Mouse (Mus musculus) left cerebral cortex, adult 18-20 months (tissue): ENCODE data around the gene Eif3g. TPM values are rescaled to one million over a fixed set of nuclear protein-coding genes. Genes with fewer than 3 reads are reported as not detected.

Experiments
- DNase-seq, 2 experiments: peaks; one replicate each; pipeline ENCODE4 v3.0.0; 2021 to 2022; ENCODE audit warnings: low spot score in 2 of 2, mixed read lengths in 1 of 2
- long read RNA-seq, 2 experiments: library from polyadenylated mRNA; stranded (forward); transcript quantifications; one replicate each; pipeline ENCODE4 v2.0.0; 2021
- total RNA-seq, 2 experiments: library from RNA; stranded (reverse); gene quantifications; 2 replicates each; pipeline ENCODE4 v1.2.3; 2021

Gene Eif3g
- total RNA-seq = 100 to 1,000 TPM; 133 to 134 TPM
- long read RNA-seq, experiment 1, transcript Eif3g-201 (11 exons, 1,101 nt) = major isoform, 102 of 123 reads
- long read RNA-seq, experiment 1, partial matches to known transcripts = 11 of 123 reads
- long read RNA-seq, experiment 1, other reads (novel, unspliced or antisense) = 10 of 123 reads
- long read RNA-seq, experiment 2, transcript Eif3g-201 (11 exons, 1,101 nt) = major isoform, 97 of 109 reads
- long read RNA-seq, experiment 2, partial matches to known transcripts = 9 of 109 reads
- long read RNA-seq, experiment 2, other reads (novel, unspliced or antisense) = 3 of 109 reads

GRCm38 (mm10) chr9:20898511-20899073, at the start of gene Eif3g:
Eif3g (minus strand) TSS chr9:20898623.
- peak; percentile 85 for DNase-seq

GRCm38 (mm10) chr9:20946066-20946880, 47.9 kb upstream of the Eif3g start:
- no peak for DNase-seq

- DNase-seq = no peak
Measured at GRCm38 (mm10) chr9:20944697-20945370, 46.4 kb upstream of the Eif3g start.

- no peak for DNase-seq
Measured at GRCm38 (mm10) chr9:20943911-20944310, 45.5 kb upstream of the Eif3g start.

- no peak for DNase-seq
Measured at GRCm38 (mm10) chr9:20943396-20943795, 45.0 kb upstream of the Eif3g start.

- DNase-seq = no peak
Measured at GRCm38 (mm10) chr9:20923258-20923657, 24.8 kb upstream of the Eif3g start.

GRCm38 (mm10) chr9:20916160-20916559, 17.7 kb upstream of the Eif3g start:
- no peak for DNase-seq

- peak; percentile 55 to 59 for DNase-seq
Measured at GRCm38 (mm10) chr9:20909948-20910347, 11.5 kb upstream of the Eif3g start.

GRCm38 (mm10) chr9:20902174-20902491, 3.7 kb upstream of the Eif3g start:
- DNase-seq = no peak

GRCm38 (mm10) chr9:20901466-20902173, 3.2 kb upstream of the Eif3g start:
- peak in 1 of 2 experiments; percentile 37 for DNase-seq

GRCm38 (mm10) chr9:20897736-20898510, 500 bp downstream of the Eif3g start:
- DNase-seq = no peak

- no peak for DNase-seq
Measured at GRCm38 (mm10) chr9:20895382-20895781, 3.0 kb downstream of the Eif3g start.

- DNase-seq = no peak
Measured at GRCm38 (mm10) chr9:20894629-20895028, 3.8 kb downstream of the Eif3g start.

GRCm38 (mm10) chr9:20893590-20894343, 4.7 kb downstream of the Eif3g start:
- DNase-seq = no peak

- DNase-seq = no peak
Measured at GRCm38 (mm10) chr9:20893069-20893468, 5.4 kb downstream of the Eif3g start.

- DNase-seq = no peak
Measured at GRCm38 (mm10) chr9:20892104-20892653, 6.2 kb downstream of the Eif3g start.

GRCm38 (mm10) chr9:20891339-20892103, 6.9 kb downstream of the Eif3g start:
- no peak for DNase-seq

GRCm38 (mm10) chr9:20890411-20890810, 8.0 kb downstream of the Eif3g start:
- no peak for DNase-seq
